Mouse (Mus musculus): Measurements from ENCODE around the gene Eif3d. TPM values are rescaled to one million over a fixed set of nuclear protein-coding genes. Genes with fewer than 3 reads are reported as not detected.

Eif3d gene
- polyA plus RNA-seq, 1 experiment from 2014 or later = 204 TPM

GRCm38 (mm10) chr15:77949061-77949460, 21.6 kb downstream of the Eif3d start:
- no peaks in the 10 kb centered on the region for H3K27me3 ChIP-seq
- peaks cover 78% of the 10 kb centered on the region for H3K36me3 ChIP-seq
- 95% methylated on average over 7 of the region's 7 CpGs for WGBS
- H3K27ac ChIP-seq = no peak overlapping the region
- H3K9me3 ChIP-seq = no peaks in the 10 kb centered on the region
- H3K4me2 ChIP-seq (replicated peaks) = no peak overlapping the region
- ATAC-seq = no peak
- H3K4me1 ChIP-seq (replicated peaks) = peaks cover 6% of the 10 kb centered on the region
- H3K4me3 ChIP-seq (replicated peaks) = no peak overlapping the region
- H3K9ac ChIP-seq (replicated peaks) = no peak overlapping the region

GRCm38 (mm10) chr15:77945711-77946110, 24.9 kb downstream of the Eif3d start:
- ATAC-seq = no peak
- no peak overlapping the region for H3K9ac ChIP-seq (replicated peaks)
- no peaks in the 10 kb centered on the region for H3K9me3 ChIP-seq
- H3K27me3 ChIP-seq = no peaks in the 10 kb centered on the region
- H3K4me2 ChIP-seq (replicated peaks) = no peak overlapping the region
- peaks cover 78% of the 10 kb centered on the region for H3K36me3 ChIP-seq
- H3K4me3 ChIP-seq (replicated peaks) = no peak overlapping the region
- H3K27ac ChIP-seq = no peak overlapping the region
- H3K4me1 ChIP-seq (replicated peaks) = no peaks in the 10 kb centered on the region
- 88% methylated on average over 4 of the region's 4 CpGs for WGBS

- H3K27me3 ChIP-seq = no peaks in the 10 kb centered on the region
- no peak overlapping the region for H3K27ac ChIP-seq
- H3K9me3 ChIP-seq = no peaks in the 10 kb centered on the region
- H3K4me1 ChIP-seq (replicated peaks) = no peaks in the 10 kb centered on the region
- no peak overlapping the region for H3K4me2 ChIP-seq (replicated peaks)
- H3K9ac ChIP-seq (replicated peaks) = no peak overlapping the region
- H3K36me3 ChIP-seq = peaks cover 44% of the 10 kb centered on the region
- no peak overlapping the region for H3K4me3 ChIP-seq (replicated peaks)
- 90% methylated on average over 3 of the region's 3 CpGs for WGBS
- no peak for ATAC-seq
Observed at GRCm38 (mm10) chr15:77941563-77941962, 29.1 kb downstream of the Eif3d start.

GRCm38 (mm10) chr15:77938516-77938915, 32.1 kb downstream of the Eif3d start:
- Histone ChIP-seq H3K36me3 (peaks cover 18% of the 10 kb centered on the region), H3K27me3 (peaks cover 10% of the 10 kb centered on the region; the same call in 1 of the 2 replicates), H3K9me3 (no peaks in the 10 kb centered on the region), H3K4me1 (replicated peaks) (peaks cover 8% of the 10 kb centered on the region), H3K9ac (replicated peaks) (no peak overlapping the region), H3K27ac (no peak overlapping the region), H3K4me3 (replicated peaks) (no peak overlapping the region), H3K4me2 (replicated peaks) (no peak overlapping the region)
- no peak for ATAC-seq
- 70% methylated on average over 5 of the region's 5 CpGs for WGBS

- no peak overlapping the region for H3K4me2 ChIP-seq (replicated peaks)
- H3K36me3 ChIP-seq = no peaks in the 10 kb centered on the region
- 83% methylated on average over 14 of the region's 14 CpGs for WGBS
- peaks cover 10% of the 10 kb centered on the region; the same call in 1 of the 2 replicates for H3K27me3 ChIP-seq
- H3K9ac ChIP-seq (replicated peaks) = no peak overlapping the region
- no peak for ATAC-seq
- H3K9me3 ChIP-seq = no peaks in the 10 kb centered on the region
- peaks cover 9% of the 10 kb centered on the region for H3K4me1 ChIP-seq (replicated peaks)
- H3K27ac ChIP-seq = no peak overlapping the region
- no peak overlapping the region for H3K4me3 ChIP-seq (replicated peaks)
Observed at GRCm38 (mm10) chr15:77935673-77936375, 34.8 kb downstream of the Eif3d start.

GRCm38 (mm10) chr15:77934968-77935367, 35.6 kb downstream of the Eif3d start:
- Histone ChIP-seq H3K9ac (replicated peaks) (no peak overlapping the region), H3K4me1 (replicated peaks) (peaks cover 10% of the 10 kb centered on the region), H3K27me3 (peaks cover 10% of the 10 kb centered on the region; the same call in 1 of the 2 replicates), H3K4me2 (replicated peaks) (no peak overlapping the region), H3K36me3 (no peaks in the 10 kb centered on the region), H3K4me3 (replicated peaks) (no peak overlapping the region), H3K27ac (no peak overlapping the region), H3K9me3 (no peaks in the 10 kb centered on the region)
- WGBS = 72% methylated on average over 5 of the region's 5 CpGs
- ATAC-seq = no peak

GRCm38 (mm10) chr15:77934326-77934725, 36.3 kb downstream of the Eif3d start:
- 76% methylated on average over 11 of the region's 11 CpGs for WGBS
- Histone ChIP-seq H3K9ac (replicated peaks) (no peak overlapping the region), H3K9me3 (no peaks in the 10 kb centered on the region), H3K36me3 (no peaks in the 10 kb centered on the region), H3K27me3 (peaks cover 10% of the 10 kb centered on the region; the same call in 1 of the 2 replicates), H3K4me2 (replicated peaks) (peak overlapping the region; percentile 41; the same call in 1 of the 2 replicates), H3K4me1 (replicated peaks) (peaks cover 16% of the 10 kb centered on the region), H3K27ac (no peak overlapping the region), H3K4me3 (replicated peaks) (no peak overlapping the region)
- peak; percentile 21; the same call in 1 of the 2 replicates for ATAC-seq

- peaks cover 18% of the 10 kb centered on the region for H3K4me1 ChIP-seq (replicated peaks)
- H3K27ac ChIP-seq = no peak overlapping the region
- H3K9me3 ChIP-seq = no peaks in the 10 kb centered on the region
- peak; percentile 48; the same call in 1 of the 2 replicates for ATAC-seq
- H3K36me3 ChIP-seq = no peaks in the 10 kb centered on the region
- 1% methylated on average over 14 of the region's 14 CpGs for WGBS
- peaks cover 10% of the 10 kb centered on the region; the same call in 1 of the 2 replicates for H3K27me3 ChIP-seq
- H3K4me3 ChIP-seq (replicated peaks) = peak overlapping the region; percentile 14
- H3K9ac ChIP-seq (replicated peaks) = peak overlapping the region; percentile 46; the same call in 1 of the 2 replicates
- peak overlapping the region; percentile 41 for H3K4me2 ChIP-seq (replicated peaks)
Observed at GRCm38 (mm10) chr15:77933770-77934169, 36.8 kb downstream of the Eif3d start.

GRCm38 (mm10) chr15:77933222-77933621, 37.4 kb downstream of the Eif3d start:
- H3K4me3 ChIP-seq (replicated peaks) = no peak overlapping the region
- H3K4me2 ChIP-seq (replicated peaks) = no peak overlapping the region
- peaks cover 10% of the 10 kb centered on the region; the same call in 1 of the 2 replicates for H3K27me3 ChIP-seq
- no peaks in the 10 kb centered on the region for H3K9me3 ChIP-seq
- H3K27ac ChIP-seq = no peak overlapping the region
- 60% methylated on average over 3 of the region's 3 CpGs for WGBS
- H3K9ac ChIP-seq (replicated peaks) = no peak overlapping the region
- H3K4me1 ChIP-seq (replicated peaks) = peaks cover 19% of the 10 kb centered on the region
- no peaks in the 10 kb centered on the region for H3K36me3 ChIP-seq
- no peak for ATAC-seq

GRCm38 (mm10) chr15:77931689-77932016, 39.0 kb downstream of the Eif3d start:
- Histone ChIP-seq H3K36me3 (peaks cover 9% of the 10 kb centered on the region; the same call in 1 of the 2 replicates), H3K9ac (replicated peaks) (0 out of 2 replicates have a peak overlapping the region, but pooled peaks have one; percentile 11), H3K4me3 (replicated peaks) (no peak overlapping the region), H3K27me3 (peaks cover 10% of the 10 kb centered on the region; the same call in 1 of the 2 replicates), H3K9me3 (no peaks in the 10 kb centered on the region), H3K4me2 (replicated peaks) (no peak overlapping the region), H3K4me1 (replicated peaks) (peaks cover 33% of the 10 kb centered on the region), H3K27ac (no peak overlapping the region)
- 79% methylated on average over 6 of the region's 6 CpGs for WGBS
- no peak for ATAC-seq

- Histone ChIP-seq H3K36me3 (peaks cover 13% of the 10 kb centered on the region; the same call in 1 of the 2 replicates), H3K27ac (no peak overlapping the region), H3K4me3 (replicated peaks) (no peak overlapping the region), H3K4me2 (replicated peaks) (no peak overlapping the region), H3K9me3 (no peaks in the 10 kb centered on the region), H3K4me1 (replicated peaks) (peaks cover 33% of the 10 kb centered on the region), H3K9ac (replicated peaks) (no peak overlapping the region), H3K27me3 (peaks cover 10% of the 10 kb centered on the region; the same call in 1 of the 2 replicates)
- 83% methylated on average over 6 of the region's 6 CpGs for WGBS
- ATAC-seq = no peak
Observed at GRCm38 (mm10) chr15:77930986-77931688, 39.5 kb downstream of the Eif3d start.

- Histone ChIP-seq H3K27me3 (peaks cover 8% of the 10 kb centered on the region; the same call in 1 of the 2 replicates), H3K36me3 (peaks cover 17% of the 10 kb centered on the region; the same call in 1 of the 2 replicates), H3K9ac (replicated peaks) (peak overlapping the region; percentile 61), H3K4me1 (replicated peaks) (peaks cover 33% of the 10 kb centered on the region), H3K4me2 (replicated peaks) (peak overlapping the region; percentile 69), H3K27ac (no peak overlapping the region), H3K4me3 (replicated peaks) (peak overlapping the region; percentile 81), H3K9me3 (no peaks in the 10 kb centered on the region)
- WGBS = 56% methylated on average over 8 of the region's 8 CpGs
- no peak for ATAC-seq
Observed at GRCm38 (mm10) chr15:77929804-77930203, 40.8 kb downstream of the Eif3d start.
